Mouse (Mus musculus) embryonic fibroblast, embryonic 13.5 days (primary cell): ENCODE results near the gene Lrrc51.

Experiments used
- CTCF ChIP-seq: IDR thresholded peaks from 2 replicates; pipeline ENCODE4 v1.5.1; 2011; ENCODE audit warnings: mild to moderate bottlenecking, control low read depth, low read length, moderate library complexity, borderline replicate concordance; ENCODE audit not compliant: insufficient read depth
- POLR2A ChIP-seq: IDR thresholded peaks from 2 replicates; pipeline ENCODE4 v1.6.1; 2011; ENCODE audit warnings: low read depth, mild to moderate bottlenecking, control low read depth, low read length, moderate library complexity

- TF ChIP-seq CTCF (no peak), POLR2A (no peak)
Observed at GRCm38 (mm10) chr7:101868241-101869162, 65.2 kb downstream of the Lrrc51 start.
